Mouse (Mus musculus): ENCODE results near the gene Ubxn2a. TPM values are rescaled to one million over a fixed set of nuclear protein-coding genes. Genes with fewer than 3 reads are reported as not detected.
A peak's percentile ranks its signal among the peaks of the same experiment; 100 is the strongest.
"Not testable (repeated sequence)": the region's sequence is repeated elsewhere in the genome, so short reads cannot be mapped to it uniquely, and the experiment has no call there.

The Ubxn2a gene
- 29.6 and 30.7 TPM in 2 replicates for polyA plus RNA-seq (2016; fragmentation: Nextera tagmentation; extraction: Ambion mirVana)

DNA sequence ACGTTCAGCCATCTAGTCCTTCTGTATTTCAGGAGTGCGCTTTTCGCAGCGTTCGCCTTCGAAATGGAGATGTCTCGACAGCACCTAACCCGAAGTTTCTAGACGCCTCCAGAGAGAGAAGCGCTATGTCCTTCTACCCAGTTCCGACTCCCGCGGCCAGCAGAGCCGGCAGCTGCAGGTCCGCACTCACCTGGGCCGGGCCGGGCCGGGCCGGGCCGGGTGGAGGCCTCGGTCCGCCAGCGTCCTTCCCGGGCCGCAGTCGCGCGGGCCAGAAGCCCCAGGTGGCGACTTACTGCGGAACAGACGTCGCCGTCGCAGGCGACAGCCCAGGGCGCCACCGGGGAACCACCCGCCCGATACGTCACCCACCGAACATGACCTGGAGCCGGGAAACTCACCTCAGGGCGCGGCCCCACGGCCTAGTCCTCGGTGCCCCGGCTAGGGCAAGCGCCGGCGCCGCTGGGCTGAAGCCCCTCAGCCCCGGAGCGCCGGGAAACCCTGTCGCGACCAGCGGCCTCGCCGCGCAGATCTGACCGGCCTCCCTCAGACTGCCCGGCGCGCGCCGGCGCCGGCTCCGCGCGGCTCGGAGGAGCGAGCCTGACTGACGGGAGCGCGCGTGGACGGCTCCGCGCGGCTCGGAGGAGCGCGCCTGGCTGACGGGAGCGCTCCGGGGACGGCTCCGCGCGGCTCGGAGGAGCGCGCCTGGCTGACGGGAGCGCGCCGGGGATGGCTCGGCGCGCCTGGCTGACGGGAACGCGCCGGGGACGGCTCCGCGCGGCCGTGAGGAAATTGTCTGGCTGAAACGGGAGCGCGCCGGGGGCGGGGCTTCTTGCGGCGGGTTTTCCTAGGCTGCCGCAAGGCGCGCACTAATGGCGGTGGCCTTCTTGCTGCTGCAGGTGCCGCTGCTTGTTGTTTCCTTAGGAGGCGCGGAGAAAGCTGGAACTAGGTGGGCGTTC, at the start of gene Ubxn2a:
Ubxn2a (minus strand) TSS at position 755 of the 956 bp plus-strand sequence.
- Histone ChIP-seq H3K9me3 (no peaks in the 10 kb centered on the region), H3K4me3 (peak within 1 kb of the TSS; percentile 89), H3K27me3 (ENCODE audit: insufficient read depth, poor library complexity, severe bottlenecking) (no peaks in the 10 kb centered on the region), H3K27ac (peak within 1 kb of the TSS; percentile 97), H3K36me3 (no peaks in the 10 kb centered on the region), H3K4me1 (no peaks in the 10 kb centered on the region)
- under 1% methylated on average over 125 of the region's 125 CpGs for WGBS
- peak; percentile 93 for DNase-seq (ENCODE audit: low spot score)

DNA sequence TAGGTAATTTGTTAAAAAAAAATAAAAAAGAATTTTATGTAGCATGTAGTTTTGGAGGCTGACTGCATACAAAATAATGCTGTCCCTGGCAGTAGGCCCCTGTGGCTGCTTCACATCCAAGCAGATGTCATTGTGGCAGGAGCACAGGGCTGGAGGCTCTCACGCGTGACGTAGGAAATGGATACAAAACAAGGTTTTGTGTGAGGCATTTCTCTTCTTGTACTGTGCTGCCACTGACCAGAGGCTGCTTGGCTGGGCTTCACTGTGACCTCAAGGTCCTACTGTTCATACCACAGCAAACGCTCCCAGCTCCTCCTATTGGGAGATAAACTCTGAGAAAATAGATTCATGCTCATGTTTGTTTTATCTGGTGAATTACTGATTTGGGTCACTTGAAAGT, 45.7 kb upstream of the Ubxn2a start:
- H3K27ac ChIP-seq: no peak overlapping the region
- H3K36me3 ChIP-seq: peaks cover 67% of the 10 kb centered on the region
- no peak overlapping the region for H3K4me3 ChIP-seq
- H3K27me3 ChIP-seq (ENCODE audit: insufficient read depth, poor library complexity, severe bottlenecking): no peaks in the 10 kb centered on the region
- no peak for DNase-seq (ENCODE audit: low spot score)
- 88% methylated on average over 4 of the region's 4 CpGs for WGBS
- no peaks in the 10 kb centered on the region for H3K4me1 ChIP-seq
- H3K9me3 ChIP-seq: no peaks in the 10 kb centered on the region

GRCm38 (mm10) chr12:4952272-4952671, 44.8 kb upstream of the Ubxn2a start:
- Histone ChIP-seq H3K36me3 (peaks cover 69% of the 10 kb centered on the region), H3K27ac (no peak overlapping the region), H3K9me3 (no peaks in the 10 kb centered on the region), H3K27me3 (ENCODE audit: insufficient read depth, poor library complexity, severe bottlenecking) (no peaks in the 10 kb centered on the region), H3K4me3 (no peak overlapping the region), H3K4me1 (no peaks in the 10 kb centered on the region)
- DNase-seq (ENCODE audit: low spot score): no peak
- WGBS: 92% methylated on average over 1 of the region's 1 CpGs

- Histone ChIP-seq H3K27me3 (ENCODE audit: insufficient read depth, poor library complexity, severe bottlenecking) (no peaks in the 10 kb centered on the region), H3K27ac (no peak overlapping the region), H3K36me3 (0 out of 2 replicates have a peak, but pooled peaks cover 3% of the 10 kb centered on the region), H3K4me3 (no peak overlapping the region), H3K9me3 (no peaks in the 10 kb centered on the region), H3K4me1 (peaks cover 13% of the 10 kb centered on the region; the same call in 1 of the 2 replicates)
- no peak for DNase-seq (ENCODE audit: low spot score)
- WGBS: 92% methylated on average over 3 of the region's 3 CpGs
Measured at GRCm38 (mm10) chr12:4930820-4931548, 23.5 kb upstream of the Ubxn2a start.

- Histone ChIP-seq H3K4me3 (no peak overlapping the region), H3K36me3 (0 out of 2 replicates have a peak, but pooled peaks cover 3% of the 10 kb centered on the region), H3K27me3 (ENCODE audit: insufficient read depth, poor library complexity, severe bottlenecking) (no peaks in the 10 kb centered on the region), H3K27ac (no peak overlapping the region), H3K4me1 (0 out of 2 replicates have a peak, but pooled peaks cover 7% of the 10 kb centered on the region), H3K9me3 (no peaks in the 10 kb centered on the region)
- 89% methylated on average over 2 of the region's 2 CpGs for WGBS
- DNase-seq (ENCODE audit: low spot score): no peak
Measured at GRCm38 (mm10) chr12:4928197-4928596, 20.7 kb upstream of the Ubxn2a start.

DNA sequence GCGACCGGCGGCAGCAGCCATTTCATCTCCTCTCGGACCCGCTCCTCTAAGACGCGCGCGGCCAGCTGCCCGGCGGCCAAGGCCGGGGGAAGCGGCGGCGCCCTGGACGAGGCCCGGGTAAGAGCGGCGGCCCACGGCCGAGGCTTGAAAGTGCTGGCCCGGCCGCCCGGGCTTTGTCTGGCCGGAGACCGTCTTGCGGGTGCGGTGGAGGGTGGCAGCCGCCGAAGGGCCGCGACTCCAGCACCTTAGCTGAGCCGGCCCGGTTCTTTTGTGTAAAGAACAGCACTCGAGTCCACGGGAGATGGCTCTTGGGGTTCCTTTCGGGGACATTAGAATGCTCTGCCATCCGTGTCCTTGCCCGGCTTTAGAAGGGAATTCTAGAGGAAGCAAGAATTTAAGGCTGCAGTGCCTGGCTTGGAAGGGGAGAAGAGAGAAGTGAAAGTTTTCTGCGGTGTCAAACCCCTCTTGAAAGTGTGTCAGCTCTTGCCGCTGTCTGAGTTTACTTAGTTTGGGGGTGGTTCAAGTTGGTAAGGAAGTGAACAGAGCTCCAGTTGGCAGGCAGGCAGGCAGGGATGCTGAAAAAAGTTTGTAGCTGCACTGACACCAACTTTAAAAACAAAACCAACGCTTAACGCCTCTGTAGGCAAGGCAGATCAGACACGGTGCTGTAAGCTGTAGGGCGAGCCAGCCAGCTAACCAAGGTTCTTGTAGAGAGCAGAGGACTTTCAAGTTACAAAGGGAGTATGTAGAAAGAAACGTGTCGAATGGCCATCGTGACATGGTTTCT, 10.5 kb upstream of the Ubxn2a start:
- Histone ChIP-seq H3K4me3 (peak overlapping the region; percentile 85), H3K4me1 (no peaks in the 10 kb centered on the region; the same call in 1 of the 2 replicates), H3K36me3 (no peaks in the 10 kb centered on the region), H3K27me3 (ENCODE audit: insufficient read depth, poor library complexity, severe bottlenecking) (no peaks in the 10 kb centered on the region), H3K9me3 (no peaks in the 10 kb centered on the region), H3K27ac (peak overlapping the region; percentile 100)
- under 1% methylated on average over 48 of the region's 48 CpGs for WGBS
- peak; percentile 84 for DNase-seq (ENCODE audit: low spot score)

DNA sequence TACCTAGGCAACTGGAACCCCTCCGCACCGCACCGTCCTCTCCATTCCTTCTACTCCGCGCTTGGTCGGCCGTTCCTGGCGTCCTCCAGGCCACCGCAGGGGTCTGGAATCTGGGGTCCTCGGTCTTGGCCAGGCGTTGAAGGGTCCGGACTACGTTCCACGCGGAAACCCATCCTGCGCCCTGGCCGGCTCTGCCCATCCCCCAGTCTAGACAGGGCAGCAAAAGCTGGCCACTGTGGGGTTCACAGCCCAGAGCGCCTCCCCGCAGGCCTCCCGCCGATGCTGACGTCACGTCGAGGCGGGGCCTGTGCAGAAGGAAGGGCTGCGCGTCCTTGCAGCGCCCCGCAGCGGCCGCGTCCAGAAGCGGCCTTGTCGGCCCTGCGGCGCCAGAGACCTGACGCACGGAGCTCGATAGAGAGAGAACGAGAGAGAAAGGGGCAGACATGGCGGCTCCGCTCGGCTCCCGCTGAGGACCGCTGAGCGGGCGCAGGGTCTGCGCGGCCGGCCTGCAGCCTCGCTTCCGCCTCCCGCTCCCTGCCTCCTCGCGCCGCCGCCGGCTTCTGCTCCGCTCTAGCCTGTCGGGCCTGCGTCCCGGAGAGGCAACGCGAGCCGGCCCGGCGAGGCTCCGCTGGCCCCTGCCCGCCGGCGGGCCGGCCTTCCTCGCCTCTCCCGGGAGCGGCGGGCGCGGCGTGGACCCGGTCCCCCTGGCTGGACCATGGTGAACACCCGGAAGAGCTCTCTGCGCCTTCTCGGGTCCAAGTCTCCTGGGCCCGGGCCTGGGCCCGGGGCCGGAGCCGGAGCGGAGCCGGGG, 9.7 kb upstream of the Ubxn2a start, which contains the start of gene Atad2b:
Atad2b (plus strand) TSS at position 360 of the 811 bp plus-strand sequence.
- Histone ChIP-seq H3K27me3 (ENCODE audit: insufficient read depth, poor library complexity, severe bottlenecking) (no peaks in the 10 kb centered on the region), H3K36me3 (no peaks in the 10 kb centered on the region), H3K27ac (peak within 1 kb of the TSS; percentile 100), H3K4me3 (peak within 1 kb of the TSS; percentile 85), H3K4me1 (no peaks in the 10 kb centered on the region; the same call in 1 of the 2 replicates), H3K9me3 (no peaks in the 10 kb centered on the region)
- DNase-seq (ENCODE audit: low spot score): peak; percentile 97
- under 1% methylated on average over 86 of the region's 89 CpGs for WGBS

- Histone ChIP-seq H3K4me3 (no peak overlapping the region), H3K27ac (no peak overlapping the region), H3K36me3 (no peaks in the 10 kb centered on the region), H3K27me3 (ENCODE audit: insufficient read depth, poor library complexity, severe bottlenecking) (no peaks in the 10 kb centered on the region), H3K9me3 (no peaks in the 10 kb centered on the region), H3K4me1 (no peaks in the 10 kb centered on the region; the same call in 1 of the 2 replicates)
- no peak for DNase-seq (ENCODE audit: low spot score)
- 74% methylated on average over 3 of the region's 3 CpGs for WGBS
Measured at GRCm38 (mm10) chr12:4914944-4915343, 7.4 kb upstream of the Ubxn2a start.

DNA sequence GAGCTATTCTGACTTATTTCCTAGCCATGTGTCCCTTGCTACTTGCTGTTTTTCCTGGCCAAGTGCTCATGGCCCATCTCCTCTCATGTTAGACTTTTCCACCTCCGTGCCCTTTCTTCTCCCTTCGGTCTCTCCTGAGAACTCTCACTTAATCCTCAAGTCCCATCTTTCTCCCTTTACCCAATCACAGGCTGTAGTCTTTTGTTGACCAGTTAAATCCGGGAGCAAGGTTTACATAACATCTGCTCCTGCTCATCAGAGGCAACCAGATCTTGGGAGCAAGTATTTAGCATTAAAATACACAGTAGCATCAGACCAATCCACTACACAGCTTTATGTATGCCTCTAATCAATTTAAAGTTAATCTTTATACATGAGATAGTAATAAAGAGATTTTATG, 6.9 kb upstream of the Ubxn2a start:
- H3K27ac ChIP-seq: no peak overlapping the region
- H3K4me3 ChIP-seq: no peak overlapping the region
- DNase-seq (ENCODE audit: low spot score): no peak
- 68% methylated on average over 3 of the region's 3 CpGs for WGBS
- H3K4me1 ChIP-seq: no peaks in the 10 kb centered on the region; the same call in 1 of the 2 replicates
- H3K9me3 ChIP-seq: no peaks in the 10 kb centered on the region
- no peaks in the 10 kb centered on the region for H3K36me3 ChIP-seq
- no peaks in the 10 kb centered on the region for H3K27me3 ChIP-seq (ENCODE audit: insufficient read depth, poor library complexity, severe bottlenecking)

DNA sequence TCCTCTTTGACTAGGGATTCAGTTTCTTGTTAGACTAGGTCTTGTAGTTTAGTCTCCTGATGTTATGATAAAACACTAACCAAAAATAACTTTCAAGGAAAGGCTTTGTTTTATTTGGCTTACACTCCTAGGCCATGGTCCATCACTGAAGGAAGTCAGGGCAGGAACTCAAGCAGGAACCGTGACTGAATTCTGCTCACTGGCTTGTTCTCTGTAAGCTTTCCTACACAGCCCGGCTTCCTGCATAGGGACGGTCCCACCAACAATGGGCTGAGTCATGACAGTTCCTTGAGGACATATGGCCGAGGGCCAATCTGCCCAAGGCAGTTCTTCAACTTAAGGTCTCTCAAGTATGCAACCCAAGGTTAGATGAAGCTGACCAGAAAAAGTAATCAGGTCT, 4.2 kb upstream of the Ubxn2a start:
- no peaks in the 10 kb centered on the region for H3K27me3 ChIP-seq (ENCODE audit: insufficient read depth, poor library complexity, severe bottlenecking)
- DNase-seq (ENCODE audit: low spot score): no peak
- no peaks in the 10 kb centered on the region for H3K36me3 ChIP-seq
- H3K4me3 ChIP-seq: no peak overlapping the region
- no peaks in the 10 kb centered on the region for H3K4me1 ChIP-seq
- H3K27ac ChIP-seq: no peak overlapping the region
- H3K9me3 ChIP-seq: no peaks in the 10 kb centered on the region
- 72% methylated on average over 4 of the region's 4 CpGs for WGBS

DNA sequence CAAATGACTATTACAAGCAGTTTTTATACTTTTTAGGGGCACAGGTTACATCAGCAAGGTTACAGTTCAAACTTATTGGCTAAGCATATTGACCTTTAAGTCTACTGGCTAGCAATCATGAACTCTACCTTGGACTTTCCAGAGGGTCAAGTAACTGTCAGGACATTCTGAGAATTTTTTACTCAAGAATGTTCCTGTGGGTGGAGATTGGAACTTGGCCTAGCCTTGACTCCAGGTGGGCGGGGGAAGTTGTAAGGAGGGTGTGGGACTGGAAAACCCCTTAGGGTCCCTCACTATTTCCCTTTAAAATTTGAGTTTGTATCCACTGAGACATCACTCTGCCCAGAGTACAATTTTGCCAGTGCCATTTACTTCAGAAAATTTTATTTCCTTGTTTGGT, 3.0 kb upstream of the Ubxn2a start:
- H3K4me1 ChIP-seq; H3K9me3 ChIP-seq; H3K27ac ChIP-seq; H3K36me3 ChIP-seq; H3K4me3 ChIP-seq; H3K27me3 ChIP-seq (ENCODE audit: insufficient read depth, poor library complexity, severe bottlenecking); DNase-seq (ENCODE audit: low spot score): not testable (repeated sequence)
- WGBS: 89% methylated on average over 1 of the region's 1 CpGs

DNA sequence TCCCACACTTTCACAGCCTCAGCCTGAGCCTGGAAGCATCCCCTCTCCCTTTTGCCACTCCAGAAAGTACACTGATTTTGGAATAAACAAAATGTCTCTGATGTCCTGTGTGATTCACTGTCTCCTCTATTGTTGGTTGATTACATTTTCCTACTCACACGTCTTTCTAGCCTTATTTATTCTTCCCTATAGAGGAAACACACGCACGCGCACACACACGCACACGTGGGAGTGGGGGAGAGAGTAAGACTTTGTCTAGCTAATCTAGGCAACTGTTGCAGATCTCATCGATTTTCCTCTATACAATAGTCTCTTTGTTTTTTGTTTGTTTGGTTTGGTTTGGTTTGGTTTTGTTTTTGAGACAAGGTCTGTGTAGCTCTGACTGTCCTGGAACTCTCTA, 886 bp upstream of the Ubxn2a start:
- Histone ChIP-seq H3K27me3 (ENCODE audit: insufficient read depth, poor library complexity, severe bottlenecking) (no peaks in the 10 kb centered on the region), H3K36me3 (no peaks in the 10 kb centered on the region), H3K27ac (no peak overlapping the region), H3K4me3 (peak overlapping the region; percentile 89; the same call in 1 of the 2 replicates), H3K4me1 (no peaks in the 10 kb centered on the region), H3K9me3 (no peaks in the 10 kb centered on the region)
- WGBS: 86% methylated on average over 7 of the region's 7 CpGs
- no peak for DNase-seq (ENCODE audit: low spot score)
